Mouse (Mus musculus) forebrain, embryonic 11.5 days (tissue): ENCODE results near the gene Ttpal. TPM values are rescaled to one million over a fixed set of nuclear protein-coding genes. Genes with fewer than 3 reads are reported as not detected.

ENCODE experiments used
- ATAC-seq: fragments of 200-750 bp; cut with Nextera tagmentation; replicated peaks from 2 replicates; pipeline ENCODE4 v1.8.0; 2017; ENCODE audit warnings: moderate TSS enrichment; ENCODE audit not compliant: low FRiP score
- DNase-seq: peaks from one replicate; pipeline ENCODE4 v3.0.0-alpha.2; 2017; ENCODE audit warnings: low spot score
- H3K27ac ChIP-seq: fragments of 300-500 bp; sonication (generic); 2 replicates; pipeline ENCODE4 v1.5.1; 2014; ENCODE audit warnings: low read depth, low read length
- H3K27me3 ChIP-seq: fragments of 300-500 bp; sonication (generic); 2 replicates; pipeline ENCODE4 v1.6.1; 2014; ENCODE audit warnings: mild to moderate bottlenecking, low read length, mixed read lengths; ENCODE audit not compliant: control insufficient read depth, insufficient read depth
- H3K36me3 ChIP-seq: fragments of 300-500 bp; sonication (generic); 2 replicates; pipeline ENCODE4 v1.6.1; 2014; ENCODE audit warnings: mild to moderate bottlenecking, low read length, moderate library complexity, mixed read lengths; ENCODE audit not compliant: control insufficient read depth, insufficient read depth
- H3K4me1 ChIP-seq: fragments of 300-500 bp; sonication (generic); replicated peaks from 2 replicates; pipeline ENCODE4 v1.6.1; 2014; ENCODE audit warnings: low read length, mixed read lengths; ENCODE audit not compliant: control insufficient read depth, insufficient read depth
- H3K4me2 ChIP-seq: fragments of 300-500 bp; sonication (generic); 2 replicates; pipeline ENCODE4 v1.6.1; 2014; ENCODE audit warnings: low read depth, mild to moderate bottlenecking, low read length, moderate library complexity, mixed read lengths; ENCODE audit not compliant: severe bottlenecking
- H3K4me3 ChIP-seq: fragments of 300-500 bp; sonication (generic); 2 replicates; pipeline ENCODE4 v1.5.1; 2014; ENCODE audit warnings: low read depth, low read length
- H3K9ac ChIP-seq: fragments of 300-500 bp; sonication (generic); 2 replicates; pipeline ENCODE4 v1.6.1; 2014; ENCODE audit warnings: low read length
- H3K9me3 ChIP-seq: fragments of 300-500 bp; sonication (generic); 2 replicates; pipeline ENCODE4 v1.6.1; 2016; ENCODE audit warnings: low read length, mixed read lengths; ENCODE audit not compliant: control insufficient read depth
- WGBS: fragments of 180-500 bp; shearing (Covaris S2); extraction: QIAGEN DNeasy Blood & Tissue Kit; methylation state at CpG from one replicate; pipeline ENCODE4 v1.1.7; 2014; 5-methylcytosine and 5-hydroxymethylcytosine counted together
- polyA plus RNA-seq: library from polyadenylated mRNA; unstranded; fragments of >200 nt; fragmentation: Nextera tagmentation; extraction: Ambion mirVana; gene quantifications from 2 replicates; pipeline ENCODE4 v1.2.1, GENCODE M21; 2014

Ttpal gene
- polyA plus RNA-seq = 43.5 and 45.4 TPM in 2 replicates

DNA sequence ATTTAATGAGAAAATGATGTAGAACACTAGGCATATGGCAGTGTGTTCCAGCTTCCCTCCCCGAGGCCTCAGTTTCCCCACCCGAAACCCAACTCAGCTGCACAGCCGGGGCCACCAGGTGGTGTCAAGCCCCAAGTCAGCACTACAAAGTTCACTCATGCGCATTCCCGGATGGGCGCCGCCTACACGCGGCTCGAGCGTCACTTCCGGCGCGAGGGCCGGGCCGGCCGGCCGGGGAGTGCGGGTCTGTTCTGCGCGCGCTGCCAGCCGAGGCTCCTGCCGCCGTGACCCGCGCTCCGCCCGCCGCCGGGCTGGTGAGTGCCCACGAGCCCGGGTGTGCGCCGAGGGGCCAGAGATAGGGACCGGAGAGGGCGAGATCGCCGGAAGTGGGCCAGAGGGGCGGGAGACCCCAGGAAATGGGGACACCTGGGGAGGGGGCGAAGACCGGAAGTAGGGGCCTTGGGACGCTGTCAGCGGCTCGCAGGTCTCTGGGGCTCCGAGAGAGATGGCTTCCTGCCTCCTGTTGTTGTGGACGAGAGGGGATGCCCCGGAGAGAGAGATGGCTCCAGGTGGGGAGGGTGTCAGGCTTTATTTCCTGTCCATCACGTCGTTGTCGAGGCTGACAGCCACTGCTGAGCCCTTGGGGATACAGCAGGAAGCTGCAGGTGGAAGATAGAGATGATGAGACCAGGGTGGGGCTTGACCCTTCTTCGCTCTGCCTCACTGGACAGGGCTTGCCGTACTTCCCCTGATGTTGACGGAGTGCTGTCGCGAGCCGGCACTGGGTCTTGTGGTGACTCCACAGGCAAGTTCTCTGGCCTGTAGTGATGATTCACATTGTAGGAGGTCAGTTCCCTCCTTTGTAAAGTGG lies at the start of gene Ttpal:
TSS of gene Ttpal (plus strand) at position 214 of the 871 bp plus-strand sequence.
- Histone ChIP-seq H3K4me2 (peak within 1 kb of the TSS; percentile 95), H3K4me3 (peak within 1 kb of the TSS; percentile 85), H3K27me3 (no peaks in the 10 kb centered on the region), H3K9ac (peak within 1 kb of the TSS; percentile 93), H3K36me3 (no peaks in the 10 kb centered on the region), H3K4me1 (peaks cover 7% of the 10 kb centered on the region; the same call in 1 of the 2 replicates), H3K27ac (peak within 1 kb of the TSS; percentile 79), H3K9me3 (no peaks in the 10 kb centered on the region)
- WGBS = under 1% methylated on average over 56 of the region's 57 CpGs
- DNase-seq = peak; percentile 92
- peak; percentile 95 for ATAC-seq

DNA sequence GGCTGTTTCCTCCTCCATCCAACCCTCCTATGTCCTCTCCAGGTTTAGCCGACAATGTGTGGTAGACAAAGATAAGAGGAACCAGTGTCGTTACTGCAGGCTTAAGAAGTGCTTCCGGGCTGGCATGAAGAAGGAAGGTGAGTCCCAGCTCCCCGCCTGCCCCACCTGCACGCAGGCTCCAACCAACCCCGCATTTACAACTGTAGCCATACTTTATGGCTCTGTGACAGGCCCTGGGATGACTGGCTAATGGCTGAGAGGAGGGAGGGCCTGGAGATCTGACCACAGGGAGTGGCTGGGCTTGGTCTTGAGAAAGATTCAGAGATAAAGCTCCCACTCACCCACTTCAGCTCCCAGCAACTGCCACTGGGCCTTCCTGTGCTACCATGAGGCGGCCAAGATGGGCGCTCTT lies 49.6 kb upstream of the Ttpal start:
- Histone ChIP-seq H3K27ac (no peak overlapping the region), H3K36me3 (no peaks in the 10 kb centered on the region), H3K4me2 (no peak overlapping the region), H3K9me3 (no peaks in the 10 kb centered on the region), H3K9ac (no peak overlapping the region), H3K4me1 (no peaks in the 10 kb centered on the region), H3K4me3 (no peak overlapping the region), H3K27me3 (no peaks in the 10 kb centered on the region)
- ATAC-seq = no peak
- DNase-seq = no peak
- 78% methylated on average over 8 of the region's 8 CpGs for WGBS

DNA sequence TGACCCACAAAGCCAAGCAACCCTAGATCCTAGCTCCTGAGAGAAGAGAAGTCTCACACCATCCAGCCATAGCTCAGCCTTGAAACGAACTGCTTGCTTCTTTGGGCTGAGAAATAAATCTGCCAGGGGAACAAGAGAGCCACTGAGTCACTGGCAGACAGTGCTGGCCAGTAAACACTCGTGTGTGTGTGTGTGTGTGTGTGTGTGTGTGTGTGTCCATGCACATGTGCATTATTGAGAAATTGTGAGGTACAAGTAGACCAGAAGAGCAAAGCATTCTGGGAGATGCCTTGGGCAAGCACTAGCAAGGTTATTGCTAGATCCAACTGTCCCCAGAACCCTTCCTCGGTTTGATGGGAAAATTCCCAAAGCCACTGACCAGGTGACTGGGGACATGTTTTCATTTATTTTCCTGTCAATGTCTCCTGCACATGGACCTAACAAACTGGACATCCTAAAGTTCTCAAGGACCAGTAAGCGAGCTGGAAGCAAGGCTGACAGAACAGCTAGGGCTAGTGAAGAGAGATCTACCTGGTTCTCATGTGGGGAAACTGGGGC lies 47.6 kb upstream of the Ttpal start:
- H3K4me2 ChIP-seq = no peak overlapping the region
- H3K36me3 ChIP-seq = no peaks in the 10 kb centered on the region
- H3K9me3 ChIP-seq = no peaks in the 10 kb centered on the region
- WGBS = 75% methylated on average over 4 of the region's 4 CpGs
- no peaks in the 10 kb centered on the region for H3K27me3 ChIP-seq
- no peak overlapping the region for H3K27ac ChIP-seq
- H3K4me3 ChIP-seq = no peak overlapping the region
- H3K9ac ChIP-seq = no peak overlapping the region
- H3K4me1 ChIP-seq = no peaks in the 10 kb centered on the region
- no peak for DNase-seq
- ATAC-seq = no peak

DNA sequence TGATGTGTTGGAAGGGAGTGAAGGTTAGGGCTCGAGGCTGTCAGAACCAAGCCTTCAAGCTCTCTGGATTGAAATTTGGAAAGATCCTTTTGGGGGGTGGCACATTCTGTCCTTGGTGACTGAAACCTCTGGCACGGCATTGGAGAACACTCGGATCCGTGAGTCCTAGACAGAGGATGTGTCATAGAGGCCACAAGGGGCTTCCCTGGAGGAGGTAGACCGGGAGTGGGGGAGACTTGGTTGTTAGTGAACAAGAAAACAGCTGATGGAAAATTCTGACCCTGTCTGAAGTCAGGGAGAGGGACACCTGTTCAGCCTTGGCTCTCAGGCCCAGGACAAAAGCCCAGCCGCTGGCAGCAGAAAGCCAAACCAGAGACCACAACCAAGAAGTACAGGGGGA lies 47.1 kb upstream of the Ttpal start:
- DNase-seq = no peak
- no peaks in the 10 kb centered on the region for H3K36me3 ChIP-seq
- ATAC-seq = no peak
- H3K4me1 ChIP-seq = no peaks in the 10 kb centered on the region
- no peak overlapping the region for H3K27ac ChIP-seq
- H3K27me3 ChIP-seq = no peaks in the 10 kb centered on the region
- H3K4me3 ChIP-seq = no peak overlapping the region
- no peak overlapping the region for H3K9ac ChIP-seq
- WGBS = 85% methylated on average over 6 of the region's 6 CpGs
- H3K9me3 ChIP-seq = no peaks in the 10 kb centered on the region
- no peak overlapping the region for H3K4me2 ChIP-seq

DNA sequence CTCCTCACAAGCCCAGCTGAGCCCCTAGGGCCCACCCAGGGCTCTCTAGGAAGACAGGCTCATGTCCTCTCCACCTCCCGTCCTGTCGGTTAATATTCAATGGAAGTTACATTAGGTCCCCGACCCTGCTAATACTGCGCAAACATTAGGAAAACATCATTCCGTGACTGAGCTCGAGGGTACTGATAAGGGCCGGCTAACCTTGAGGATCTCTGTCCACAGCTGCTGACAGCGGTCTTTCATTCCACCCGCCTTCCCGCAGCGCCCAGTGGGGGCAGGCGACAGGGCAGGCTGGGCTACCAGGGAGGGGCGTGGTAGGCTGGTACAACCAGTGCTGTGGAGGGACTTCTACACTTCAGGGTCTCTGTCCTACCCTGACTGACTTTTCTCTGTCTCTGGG lies 46.7 kb upstream of the Ttpal start:
- 82% methylated on average over 13 of the region's 13 CpGs for WGBS
- ATAC-seq (no peak), DNase-seq (no peak)
- Histone ChIP-seq H3K36me3 (no peaks in the 10 kb centered on the region), H3K4me1 (no peaks in the 10 kb centered on the region), H3K27ac (no peak overlapping the region), H3K4me3 (no peak overlapping the region), H3K9me3 (no peaks in the 10 kb centered on the region), H3K9ac (no peak overlapping the region), H3K4me2 (no peak overlapping the region), H3K27me3 (no peaks in the 10 kb centered on the region)

DNA sequence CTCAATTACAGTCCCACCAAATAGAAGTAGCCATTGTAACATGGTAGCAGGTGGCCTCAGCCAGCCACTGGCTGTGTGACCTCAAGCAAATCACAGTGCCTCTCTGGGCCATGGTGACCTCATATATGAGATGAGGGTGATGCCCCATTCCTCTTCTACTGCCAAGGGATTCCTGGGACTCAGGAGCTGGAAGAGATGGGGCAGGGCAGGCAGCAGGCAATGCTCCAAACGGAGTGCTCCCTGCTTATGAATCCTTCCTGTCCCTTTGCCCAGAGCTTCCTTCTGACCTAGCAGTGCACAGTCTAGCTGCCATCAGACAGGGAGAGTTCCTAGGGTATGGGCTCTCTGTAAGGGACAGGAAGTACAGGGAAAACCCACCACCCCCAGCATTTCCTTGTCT lies 43.6 kb upstream of the Ttpal start:
- 81% methylated on average over 1 of the region's 1 CpGs for WGBS

DNA sequence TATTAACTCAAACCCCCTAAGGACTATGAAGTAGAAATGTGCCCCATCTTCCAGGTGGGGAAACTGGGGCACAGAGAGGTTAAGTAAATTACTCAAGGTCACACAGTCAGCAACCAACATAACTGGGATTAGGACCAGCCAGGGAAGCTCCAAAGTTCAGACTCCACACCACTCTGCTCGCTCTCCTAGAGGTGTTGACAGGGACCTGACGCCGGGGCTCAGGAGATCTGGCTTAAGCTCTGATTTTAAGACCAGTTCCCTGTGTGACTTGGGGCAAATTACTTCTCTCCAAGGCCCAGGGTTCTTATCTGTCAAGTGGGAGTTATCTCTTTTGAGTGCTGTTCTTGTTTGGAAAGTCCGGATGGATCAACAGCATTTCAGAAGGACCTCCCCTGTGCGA lies 42.9 kb upstream of the Ttpal start:
- no peak overlapping the region for H3K4me2 ChIP-seq
- no peaks in the 10 kb centered on the region for H3K4me1 ChIP-seq
- no peaks in the 10 kb centered on the region for H3K27me3 ChIP-seq
- DNase-seq = no peak
- no peaks in the 10 kb centered on the region for H3K9me3 ChIP-seq
- H3K36me3 ChIP-seq = no peaks in the 10 kb centered on the region
- no peak overlapping the region for H3K4me3 ChIP-seq
- no peak for ATAC-seq
- H3K27ac ChIP-seq = no peak overlapping the region
- no peak overlapping the region for H3K9ac ChIP-seq
- 86% methylated on average over 5 of the region's 5 CpGs for WGBS

More for the DNA sequence above, 43.6 kb upstream of the Ttpal start:
- DNase-seq (no peak), ATAC-seq (no peak)
- H3K4me2 ChIP-seq = no peak overlapping the region
- no peak overlapping the region for H3K27ac ChIP-seq
- H3K9ac ChIP-seq = no peak overlapping the region
- H3K4me3 ChIP-seq = no peak overlapping the region
- H3K4me1 ChIP-seq = no peaks in the 10 kb centered on the region
- H3K9me3 ChIP-seq = no peaks in the 10 kb centered on the region
- no peaks in the 10 kb centered on the region for H3K36me3 ChIP-seq
- H3K27me3 ChIP-seq = no peaks in the 10 kb centered on the region

DNA sequence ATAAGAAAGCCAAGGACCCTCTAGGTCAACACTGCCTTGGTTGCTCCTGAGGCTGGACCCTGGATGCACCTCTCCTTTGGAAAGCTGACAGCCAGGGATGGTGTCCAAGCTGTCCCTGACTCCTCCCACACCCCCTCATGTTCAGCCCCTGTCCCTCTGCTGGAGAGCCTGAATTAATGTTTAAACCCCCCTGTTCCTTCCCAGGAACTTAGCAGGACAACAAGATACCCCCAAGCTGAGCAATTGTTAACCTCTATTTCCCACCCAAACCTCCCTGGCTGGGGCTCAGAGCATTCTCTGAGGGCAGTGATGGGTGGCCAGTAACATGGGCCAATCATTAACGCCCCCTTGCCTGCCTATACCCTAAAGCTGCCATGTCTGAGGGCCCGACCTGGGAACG lies 41.9 kb upstream of the Ttpal start:
- DNase-seq (no peak), ATAC-seq (no peak)
- Histone ChIP-seq H3K9ac (no peak overlapping the region), H3K27ac (no peak overlapping the region), H3K36me3 (no peaks in the 10 kb centered on the region), H3K9me3 (no peaks in the 10 kb centered on the region), H3K4me3 (no peak overlapping the region), H3K4me2 (no peak overlapping the region), H3K27me3 (no peaks in the 10 kb centered on the region), H3K4me1 (no peaks in the 10 kb centered on the region)
- 78% methylated on average over 3 of the region's 3 CpGs for WGBS
